Mouse (Mus musculus): ENCODE results near the gene Micu1.

Gene Micu1

DNA sequence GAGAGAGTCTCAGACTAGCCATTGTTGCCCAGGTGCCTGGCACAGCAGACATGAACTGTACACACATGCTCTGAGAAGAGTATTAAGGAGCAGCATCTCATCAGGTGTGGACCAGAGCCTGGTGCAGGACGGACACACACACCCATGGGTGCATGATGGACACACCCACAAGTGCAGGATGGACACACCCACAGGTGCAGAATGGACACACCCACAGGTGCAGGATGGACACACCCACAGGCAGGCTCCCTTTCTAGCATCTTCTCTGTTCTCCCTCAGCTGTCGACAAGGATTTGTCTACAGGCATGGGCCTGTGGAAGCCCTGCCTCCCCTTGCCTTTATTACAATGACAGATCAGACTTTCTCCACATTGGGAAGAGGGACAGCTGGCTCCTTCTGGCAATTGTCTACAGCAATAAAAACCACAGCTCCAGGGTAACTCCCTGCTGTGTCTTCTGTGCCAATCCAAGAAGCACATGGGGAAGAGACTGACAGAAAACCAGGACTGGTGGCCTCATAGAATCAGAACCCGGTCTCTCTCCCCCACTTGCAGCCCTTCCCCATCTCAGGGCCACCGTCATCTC, 107.8 kb downstream of the Micu1 start:
- no peak for DNase-seq (ENCODE audit: low spot score in 2 of 2)

DNA sequence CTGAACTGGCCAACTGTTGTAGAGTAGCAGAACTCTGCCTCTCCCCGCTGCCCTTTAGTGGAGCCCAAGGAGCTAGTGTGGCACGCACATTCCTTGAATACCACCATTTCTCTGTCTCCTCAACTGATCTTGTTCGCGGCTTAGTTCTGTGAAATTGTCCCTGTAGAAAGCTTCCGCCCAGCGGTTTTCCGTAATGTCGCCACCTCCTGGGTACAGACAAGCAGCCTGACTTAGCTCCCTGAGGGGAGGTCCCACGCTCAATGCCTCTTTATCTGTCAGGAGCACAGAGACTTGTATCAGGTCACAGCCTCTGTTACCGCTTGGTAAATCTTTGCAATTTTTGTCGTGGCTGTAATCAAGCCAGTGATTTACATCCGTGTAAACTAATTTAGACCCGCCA, 110.7 kb downstream of the Micu1 start:
- no peak for DNase-seq (ENCODE audit: low spot score in 2 of 2)

DNA sequence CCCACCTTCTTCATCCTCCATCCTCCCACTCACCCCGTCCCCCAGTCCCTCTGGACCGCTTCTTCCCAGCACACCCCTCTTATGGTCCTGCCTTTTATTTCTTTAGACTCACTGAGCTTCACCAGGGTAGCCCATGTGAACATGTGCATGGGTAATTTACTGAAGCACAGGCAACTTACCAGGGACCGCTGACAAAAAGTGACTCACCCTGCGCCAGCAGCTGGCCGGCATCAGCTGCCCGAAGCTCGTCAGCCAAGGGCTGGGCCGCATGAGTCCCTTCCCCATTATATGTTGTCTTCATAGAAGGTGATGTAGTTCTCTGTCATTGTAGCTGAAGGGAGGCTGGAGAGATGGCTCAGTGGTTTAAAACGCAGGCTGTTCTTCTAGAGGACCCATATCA, 111.5 kb downstream of the Micu1 start:
- DNase-seq (ENCODE audit: low spot score in 2 of 2), result no peak

DNA sequence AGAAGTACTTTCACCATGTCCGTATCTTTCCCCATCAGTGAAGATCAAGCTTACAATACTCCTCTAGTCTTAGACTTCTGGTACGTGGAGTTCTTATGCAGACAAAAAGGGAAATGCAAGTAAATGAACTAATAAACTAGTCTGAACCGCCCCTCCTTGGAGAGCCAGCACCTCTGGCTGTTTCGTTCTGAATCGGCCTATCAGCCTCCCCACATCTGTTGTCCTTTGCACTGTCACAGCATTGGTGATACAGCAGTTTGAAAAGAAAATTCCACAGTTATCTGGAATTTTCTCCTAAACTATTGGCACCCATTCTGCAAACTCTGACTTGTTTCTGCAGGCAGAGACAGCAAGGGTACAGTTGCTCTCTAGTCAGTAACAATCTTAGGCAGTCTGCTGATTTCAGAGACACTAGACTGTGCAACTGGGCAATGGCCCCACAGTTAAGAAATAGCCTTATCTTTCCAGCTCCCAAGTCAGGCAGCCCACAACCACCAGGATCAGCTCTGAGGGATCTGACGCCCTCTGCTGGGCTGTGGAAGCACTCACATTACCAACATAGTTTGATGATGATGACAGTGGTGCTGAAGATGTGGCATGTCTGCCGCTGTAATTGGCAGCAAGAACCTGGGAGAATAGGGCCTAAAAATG, 112.4 kb downstream of the Micu1 start:
- no peak for DNase-seq (ENCODE audit: low spot score in 2 of 2)

DNA sequence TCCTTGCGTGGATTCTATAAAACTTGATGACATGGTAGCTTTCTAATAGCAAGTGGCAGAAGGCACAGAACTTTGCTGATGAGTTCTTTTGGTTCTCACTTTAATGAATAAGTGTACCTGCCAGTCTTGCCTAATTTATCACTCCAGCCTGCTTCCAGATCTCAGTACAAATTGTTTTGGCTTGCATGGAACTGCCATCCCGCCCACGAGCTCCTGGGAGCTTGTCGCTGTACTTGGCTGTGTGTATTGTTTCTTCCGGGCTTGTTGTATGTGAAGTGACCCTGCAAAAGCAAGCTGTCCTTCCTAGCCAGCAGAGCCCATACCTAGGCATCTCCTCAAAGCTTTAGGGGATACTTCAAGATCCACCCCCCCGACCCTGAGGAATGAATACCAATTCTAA, 114.3 kb downstream of the Micu1 start:
- DNase-seq (ENCODE audit: low spot score in 2 of 2), result no peak

- DNase-seq (ENCODE audit: low spot score in 2 of 2), result no peak
These were observed 115.3 kb downstream of the Micu1 start for GRCm38 (mm10) chr10:59817528-59817927.

DNA sequence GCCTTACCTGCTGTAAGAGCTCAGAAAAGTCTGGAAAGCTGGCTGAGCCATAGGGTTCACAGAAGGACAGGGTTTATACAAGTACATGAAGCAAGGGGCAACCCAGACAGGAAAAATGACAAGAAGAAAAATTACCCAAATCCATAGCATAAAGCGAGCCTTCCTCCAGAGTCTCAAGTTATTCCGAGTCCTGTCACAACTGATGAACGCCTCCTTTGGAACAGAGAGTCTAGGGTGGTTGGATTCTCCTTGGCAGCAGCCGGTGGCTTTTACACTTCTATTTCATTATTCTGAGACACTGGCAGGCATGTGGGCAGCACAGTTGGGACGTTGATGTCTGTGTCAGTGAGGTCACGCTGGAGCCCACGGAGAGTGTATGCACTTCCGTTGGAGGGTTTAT, 115.7 kb downstream of the Micu1 start:
- DNase-seq (ENCODE audit: low spot score in 2 of 2), result no peak

DNA sequence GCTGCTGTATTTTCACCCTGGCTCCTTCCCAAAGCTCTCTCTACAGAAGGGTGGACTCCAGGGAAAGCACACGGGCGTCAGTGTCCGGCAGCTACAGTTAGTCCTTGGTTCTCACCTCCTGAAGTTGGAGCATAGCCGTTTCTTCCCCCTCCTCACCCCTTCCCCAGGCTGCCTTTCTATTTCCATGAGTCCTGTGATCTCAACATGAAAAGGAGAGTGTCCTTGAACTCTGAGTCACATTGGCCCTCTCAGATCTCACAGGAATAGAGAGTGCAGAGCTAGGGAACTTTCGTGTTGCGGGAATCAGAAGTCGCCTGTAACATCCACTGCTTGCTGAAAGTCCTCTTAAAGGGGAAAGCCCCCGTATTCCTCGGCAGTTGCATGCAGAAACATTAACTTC, 116.9 kb downstream of the Micu1 start:
- DNase-seq (ENCODE audit: low spot score in 2 of 2), result no peak

- no peak for DNase-seq (ENCODE audit: low spot score in 2 of 2)
These were observed 118.6 kb downstream of the Micu1 start for GRCm38 (mm10) chr10:59820886-59821285.

GRCm38 (mm10) chr10:59821334-59822066, 119.2 kb downstream of the Micu1 start:
- no peak for DNase-seq (ENCODE audit: low spot score in 2 of 2)

GRCm38 (mm10) chr10:59822857-59823256, 120.6 kb downstream of the Micu1 start:
- no peak for DNase-seq (ENCODE audit: low spot score in 2 of 2)

DNA sequence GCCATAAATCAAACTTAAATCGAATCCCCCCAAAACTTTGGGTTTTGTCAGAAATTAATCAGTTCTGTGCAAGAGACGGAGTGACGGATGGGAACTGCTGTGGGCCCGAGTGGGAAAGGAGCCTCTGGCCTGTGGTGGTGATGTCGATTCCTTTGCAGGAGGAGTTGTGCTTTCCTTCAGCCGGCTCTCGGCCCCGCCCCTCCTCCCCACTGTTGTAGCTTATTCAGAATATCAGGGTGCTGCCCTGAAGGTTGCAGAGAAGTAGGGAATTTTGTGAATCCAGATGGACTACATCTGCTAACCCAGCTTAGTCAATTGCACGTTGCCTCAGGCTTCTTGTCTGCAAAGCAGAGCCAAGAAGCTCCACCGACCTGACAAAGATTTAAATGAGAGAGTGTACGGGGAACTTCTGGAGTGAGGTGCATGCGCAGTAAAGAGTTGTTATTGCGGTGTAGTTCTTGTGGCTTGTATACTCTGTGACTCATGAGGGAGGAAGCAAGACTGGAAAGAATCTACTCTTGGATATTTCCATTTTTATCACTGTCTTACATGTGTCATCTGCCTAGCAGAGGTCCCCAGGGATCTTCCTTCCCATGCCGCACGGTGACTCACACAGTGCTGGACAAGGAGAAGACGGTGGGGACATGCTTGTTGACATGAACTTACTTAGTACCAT, 123.0 kb downstream of the Micu1 start:
- DNase-seq (ENCODE audit: low spot score in 2 of 2), result no peak

GRCm38 (mm10) chr10:59829886-59830285, 127.6 kb downstream of the Micu1 start:
- DNase-seq (ENCODE audit: low spot score in 2 of 2), result no peak

DNA sequence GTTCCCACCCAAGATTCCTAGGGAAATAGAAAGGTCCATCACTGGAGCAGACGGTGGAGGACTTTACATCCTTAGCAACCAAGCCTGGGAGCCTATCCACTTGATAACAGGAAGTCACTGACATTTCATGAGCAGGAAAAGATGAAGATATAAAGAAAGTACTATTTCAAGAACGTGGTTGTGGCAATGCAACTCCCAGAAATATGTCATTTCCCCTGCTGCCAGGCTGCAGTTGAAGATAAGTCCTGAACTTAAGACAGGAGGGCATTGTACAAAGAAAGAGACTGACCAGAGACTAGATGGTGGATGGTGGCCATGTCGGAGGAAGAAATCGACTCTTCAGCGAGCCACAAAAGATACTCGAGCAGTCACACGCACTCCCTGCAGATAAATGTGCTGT, 129.7 kb downstream of the Micu1 start:
- no peak for DNase-seq (ENCODE audit: low spot score in 2 of 2)

- DNase-seq (ENCODE audit: low spot score in 2 of 2), result no peak
These were observed 133.3 kb downstream of the Micu1 start for GRCm38 (mm10) chr10:59835301-59836155.

DNA sequence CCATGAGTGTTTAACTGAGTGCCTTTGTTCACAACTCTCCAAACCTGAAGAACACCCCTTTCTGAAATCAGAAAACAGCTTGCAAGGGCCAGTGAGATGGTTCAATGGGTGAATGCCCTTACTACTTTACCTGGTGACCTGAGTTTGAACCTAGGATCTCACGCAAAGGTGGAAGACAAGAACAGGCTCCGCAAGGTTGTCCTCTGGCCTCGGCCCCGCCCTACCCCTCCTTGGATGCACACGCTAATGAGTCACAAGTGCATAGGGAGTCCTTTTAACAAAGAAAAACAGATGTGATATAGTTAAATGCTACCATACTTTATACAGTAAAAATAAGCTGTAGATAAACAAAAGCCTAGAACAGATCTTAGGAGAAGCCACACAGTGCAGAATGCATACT, 135.2 kb downstream of the Micu1 start:
- DNase-seq (ENCODE audit: low spot score in 2 of 2), result no peak

DNA sequence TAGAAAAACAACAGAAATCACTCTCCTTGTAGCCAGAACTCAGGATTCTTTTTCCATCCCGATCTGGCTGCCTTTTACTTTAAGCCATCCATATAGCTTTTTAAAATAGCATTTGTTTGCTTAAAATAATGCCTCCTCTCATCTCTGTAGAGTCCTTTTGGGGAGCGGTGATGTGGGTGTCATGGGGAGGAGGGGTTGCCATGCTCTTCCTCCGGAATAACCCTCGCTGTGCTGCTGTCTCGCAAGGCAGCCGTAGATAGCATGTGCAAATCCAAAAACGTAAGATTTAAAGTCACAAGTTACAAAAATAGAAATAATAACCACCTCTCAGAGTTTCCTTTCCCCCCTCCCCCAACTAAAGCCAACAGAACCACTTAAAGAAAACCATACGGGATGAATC, 139.2 kb downstream of the Micu1 start:
- DNase-seq (ENCODE audit: low spot score in 2 of 2), result no peak

- DNase-seq (ENCODE audit: low spot score in 2 of 2), result no peak
These were observed 140.8 kb downstream of the Micu1 start for GRCm38 (mm10) chr10:59843125-59843524.

DNA sequence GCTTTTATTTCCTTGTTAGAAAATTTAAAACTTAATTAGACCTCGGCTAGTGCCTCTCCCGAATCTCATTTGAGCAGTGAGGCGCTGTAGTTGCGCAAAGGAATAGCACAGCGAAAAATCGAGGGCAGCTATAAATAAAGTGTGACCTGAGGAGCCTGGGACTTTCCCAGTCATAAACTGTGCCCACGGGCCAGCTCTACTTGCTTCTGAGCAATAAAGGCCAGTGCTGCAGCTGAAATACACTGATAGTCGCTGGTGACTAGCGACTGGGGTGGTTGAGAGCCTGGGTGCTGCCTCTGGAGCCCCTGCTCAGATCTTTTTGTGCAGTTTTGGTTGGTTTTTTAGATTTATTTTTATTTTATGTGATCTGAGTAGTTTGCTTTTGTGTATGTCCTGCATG, 142.4 kb downstream of the Micu1 start:
- DNase-seq (ENCODE audit: low spot score in 2 of 2), result no peak

- peak in 1 of 2 experiments; percentile 36 for DNase-seq (ENCODE audit: low spot score in 2 of 2)
These were observed 144.1 kb downstream of the Micu1 start for GRCm38 (mm10) chr10:59846416-59846815.

- DNase-seq (ENCODE audit: low spot score in 2 of 2), result no peak
These were observed 146.0 kb downstream of the Micu1 start for GRCm38 (mm10) chr10:59848079-59848877.

Data from frontal cortex, postnatal 25 days (tissue).